Mouse (Mus musculus) frontal cortex, adult (tissue): ENCODE measurements around the gene Mettl21a.
"Not testable (repeated sequence)": the region's sequence is repeated elsewhere in the genome, so short reads cannot be mapped to it uniquely, and the experiment has no call there.

Experiments used
- ATAC-seq: cut with Nextera tagmentation; 2 replicates; pipeline ENCODE4 v1.9.2; 2017; ENCODE audit warnings: mild to moderate bottlenecking, moderate library complexity, mixed read lengths; ENCODE audit not compliant: low TSS enrichment

Gene Mettl21a

GRCm38 (mm10) chr1:64614801-64615345 is 2.2 kb downstream of the Mettl21a start:
- ATAC-seq = no peak

- ATAC-seq = no peak
Measured at GRCm38 (mm10) chr1:64614311-64614710, 2.7 kb downstream of the Mettl21a start.

- peak; percentile 60; the same call in 1 of the 2 replicates for ATAC-seq
Measured at GRCm38 (mm10) chr1:64609976-64610375, 7.1 kb downstream of the Mettl21a start.

- no peak for ATAC-seq
Measured at GRCm38 (mm10) chr1:64609145-64609544, 7.9 kb downstream of the Mettl21a start.

GRCm38 (mm10) chr1:64603381-64603780 is 13.7 kb downstream of the Mettl21a start:
- no peak for ATAC-seq

GRCm38 (mm10) chr1:64601242-64601842 is 15.7 kb downstream of the Mettl21a start:
- ATAC-seq = peak; percentile 56; the same call in 1 of the 2 replicates

GRCm38 (mm10) chr1:64600413-64601077 is 16.5 kb downstream of the Mettl21a start:
- no peak for ATAC-seq

GRCm38 (mm10) chr1:64598926-64599325 is 18.1 kb downstream of the Mettl21a start:
- no peak for ATAC-seq

- no peak for ATAC-seq
Measured at GRCm38 (mm10) chr1:64578801-64579200, 38.2 kb downstream of the Mettl21a start.

- ATAC-seq = not testable (repeated sequence)
Measured at GRCm38 (mm10) chr1:64577911-64578310, 39.1 kb downstream of the Mettl21a start.

- ATAC-seq = no peak
Measured at GRCm38 (mm10) chr1:64576732-64577131, 40.3 kb downstream of the Mettl21a start.

- peak; percentile 82 for ATAC-seq
Measured at GRCm38 (mm10) chr1:64576022-64576421, 41.0 kb downstream of the Mettl21a start.

GRCm38 (mm10) chr1:64568206-64568605 is 48.8 kb downstream of the Mettl21a start:
- no peak for ATAC-seq

- no peak for ATAC-seq
Measured at GRCm38 (mm10) chr1:64560105-64560504, 56.9 kb downstream of the Mettl21a start.
